Mouse (Mus musculus) CH12.LX (cell line): ENCODE measurements at regions not wholly inside any gene's neighbourhood (a gene's known extent, or its start where the extent isn't known, plus 50 kb on each side); places are given as distances from the start of the nearest gene placed in this dataset.

Experiments used
- CHD1 ChIP-seq: IDR thresholded peaks from 2 replicates; pipeline ENCODE4 v1.6.1; 2012; ENCODE audit warnings: low read depth, low read length, improper control_type of control experiment, inconsistent platforms
- CTCF ChIP-seq, 2 experiments: IDR thresholded peaks in 1 of 2; conservative IDR thresholded peaks in 1 of 2; 2 replicates each; pipeline ENCODE4 v1.5.1; 2011 to 2012; ENCODE audit warnings: low read depth in 2 of 2, low read length in 2 of 2, improper control_type of control experiment in 1 of 2, inconsistent platforms in 1 of 2, mild to moderate bottlenecking in 1 of 2, moderate library complexity in 1 of 2
- E2F4 ChIP-seq: IDR thresholded peaks from 2 replicates; pipeline ENCODE4 v1.6.1; 2011; ENCODE audit warnings: low read depth, low read length, improper control_type of control experiment; ENCODE audit not compliant: insufficient replicate concordance
- EP300 ChIP-seq: IDR thresholded peaks from 2 replicates; pipeline ENCODE4 v1.6.1; 2011; ENCODE audit warnings: low read length, improper control_type of control experiment
- KAT2A ChIP-seq: IDR thresholded peaks from 2 replicates; pipeline ENCODE4 v1.6.1; 2012; ENCODE audit warnings: low read length, improper control_type of control experiment, inconsistent platforms; ENCODE audit not compliant: insufficient replicate concordance
- MXI1 ChIP-seq: IDR thresholded peaks from 2 replicates; pipeline ENCODE4 v1.6.1; 2011; ENCODE audit warnings: mild to moderate bottlenecking, low read depth, low read length, improper control_type of control experiment
- NRF1 ChIP-seq: IDR thresholded peaks from 2 replicates; pipeline ENCODE4 v1.6.1; 2014; ENCODE audit warnings: low read depth, mild to moderate bottlenecking, inconsistent platforms, low read length, improper control_type of control experiment, moderate library complexity
- UBTF ChIP-seq: IDR thresholded peaks from 2 replicates; pipeline ENCODE4 v1.6.1; 2012; ENCODE audit warnings: low read depth, mild to moderate bottlenecking, inconsistent platforms, low read length, improper control_type of control experiment, moderate library complexity
- ZNF384 ChIP-seq: IDR thresholded peaks from 2 replicates; pipeline ENCODE4 v1.6.1; 2012; ENCODE audit warnings: low read depth, low read length, improper control_type of control experiment, inconsistent platforms

GRCm38 (mm10) chr11:45767081-45767480 is 84.8 kb upstream of the Clint1 start:
- TF ChIP-seq CTCF (conservative IDR thresholded peaks at IDR 0.05 in 1 of 2, IDR thresholded peaks at IDR 0.05 in 1 of 2; ENCODE audit: low read depth in 2 of 2, low read length in 2 of 2) (no peak), CHD1 (no peak), UBTF (no peak), EP300 (no peak), MXI1 (no peak), NRF1 (no peak), ZNF384 (no peak), E2F4 (no peak), KAT2A (no peak)
